Mouse (Mus musculus) liver, embryonic 14.5 days (tissue): Measurements from ENCODE around the gene Radil. TPM values are rescaled to one million over a fixed set of nuclear protein-coding genes. Genes with fewer than 3 reads are reported as not detected.
A peak's percentile ranks its signal among the peaks of the same experiment; 100 is the strongest.

Experiments used
- ATAC-seq: fragments of 200-750 bp; cut with Nextera tagmentation; 2 replicates; pipeline ENCODE4 v1.8.0; 2017; ENCODE audit warnings: moderate number of reproducible peaks, mild to moderate bottlenecking, moderate library complexity; ENCODE audit not compliant: insufficient read depth
- DNase-seq, 3 experiments: peaks; one replicate each; pipeline ENCODE4 v3.0.0-alpha.2; 2012 to 2013; ENCODE audit warnings: low read depth in 3 of 3, low spot score in 3 of 3
- H3K27ac ChIP-seq: fragments of 300-500 bp; sonication (generic); 2 replicates; pipeline ENCODE4 v1.5.1; 2014; ENCODE audit warnings: moderate library complexity, mild to moderate bottlenecking, control low read depth, inconsistent platforms
- H3K27me3 ChIP-seq: fragments of 300-500 bp; sonication (generic); 2 replicates; pipeline ENCODE4 v1.6.1; 2014; ENCODE audit warnings: mild to moderate bottlenecking, low read length, moderate library complexity; ENCODE audit not compliant: control insufficient read depth, insufficient read depth
- H3K36me3 ChIP-seq: fragments of 300-500 bp; sonication (generic); replicated peaks from 2 replicates; pipeline ENCODE4 v1.6.1; 2014; ENCODE audit warnings: low read depth; ENCODE audit not compliant: control insufficient read depth, insufficient read depth
- H3K4me1 ChIP-seq, 2 experiments: fragments of 200-500 bp in 1 of 2; fragments of 300-500 bp in 1 of 2; sonication (generic) in 1 of 2; replicated peaks; 2 replicates each; pipeline ENCODE4 v1.6.1; 2012 to 2014; ENCODE audit warnings: antibody characterized with exemption in 1 of 2, inconsistent platforms in 1 of 2, low read length in 1 of 2; ENCODE audit not compliant: control insufficient read depth in 2 of 2, insufficient read depth in 2 of 2
- H3K4me2 ChIP-seq: fragments of 300-500 bp; sonication (generic); 2 replicates; pipeline ENCODE4 v1.6.1; 2014; ENCODE audit warnings: low read depth, mild to moderate bottlenecking, control low read depth, moderate library complexity
- H3K4me3 ChIP-seq, 2 experiments: fragments of 200-500 bp in 1 of 2; fragments of 300-500 bp in 1 of 2; sonication (generic) in 1 of 2; 2 replicates each; pipeline ENCODE4 v1.5.1; 2012 to 2014; ENCODE audit warnings: low read depth in 2 of 2, low read length in 2 of 2, mild to moderate bottlenecking in 2 of 2, control low read depth in 1 of 2, inconsistent platforms in 1 of 2, moderate library complexity in 1 of 2; ENCODE audit not compliant: insufficient read depth in 1 of 2
- H3K9ac ChIP-seq: fragments of 300-500 bp; sonication (generic); replicated peaks from 2 replicates; pipeline ENCODE4 v1.6.1; 2014; ENCODE audit warnings: mild to moderate bottlenecking, control low read depth, moderate library complexity
- H3K9me3 ChIP-seq: fragments of 300-500 bp; sonication (generic); 2 replicates; pipeline ENCODE4 v1.6.1; 2016; ENCODE audit warnings: low read length, mixed read lengths; ENCODE audit not compliant: control insufficient read depth
- CTCF ChIP-seq: IDR thresholded peaks from 2 replicates; pipeline ENCODE4 v1.5.1; 2016; ENCODE audit warnings: antibody characterized with exemption, low read depth, control low read depth
- EP300 ChIP-seq: IDR thresholded peaks from 2 replicates; pipeline ENCODE4 v1.6.1; 2016; ENCODE audit warnings: antibody characterized with exemption, low read depth
- WGBS: fragments of 180-500 bp; shearing (Covaris S2); extraction: QIAGEN DNeasy Blood & Tissue Kit; methylation state at CpG from one replicate; pipeline ENCODE4 v1.1.7; 2014; ENCODE audit not compliant: insufficient replicate concordance; 5-methylcytosine and 5-hydroxymethylcytosine counted together
- polyA plus RNA-seq, 2 experiments: library from polyadenylated mRNA; depleted of rRNA in 1 of 2; stranded (reverse) in 1 of 2; unstranded in 1 of 2; fragments of >200 nt; fragmentation: Nextera tagmentation in 1 of 2; extraction: Ambion mirVana in 1 of 2; gene quantifications; 2 replicates each; pipeline versions ENCODE4 v1.2.1 to v1.2.3; 2012 to 2014

Radil gene
- polyA plus RNA-seq, 2 experiments = 0.03 to 0.05 TPM

DNA sequence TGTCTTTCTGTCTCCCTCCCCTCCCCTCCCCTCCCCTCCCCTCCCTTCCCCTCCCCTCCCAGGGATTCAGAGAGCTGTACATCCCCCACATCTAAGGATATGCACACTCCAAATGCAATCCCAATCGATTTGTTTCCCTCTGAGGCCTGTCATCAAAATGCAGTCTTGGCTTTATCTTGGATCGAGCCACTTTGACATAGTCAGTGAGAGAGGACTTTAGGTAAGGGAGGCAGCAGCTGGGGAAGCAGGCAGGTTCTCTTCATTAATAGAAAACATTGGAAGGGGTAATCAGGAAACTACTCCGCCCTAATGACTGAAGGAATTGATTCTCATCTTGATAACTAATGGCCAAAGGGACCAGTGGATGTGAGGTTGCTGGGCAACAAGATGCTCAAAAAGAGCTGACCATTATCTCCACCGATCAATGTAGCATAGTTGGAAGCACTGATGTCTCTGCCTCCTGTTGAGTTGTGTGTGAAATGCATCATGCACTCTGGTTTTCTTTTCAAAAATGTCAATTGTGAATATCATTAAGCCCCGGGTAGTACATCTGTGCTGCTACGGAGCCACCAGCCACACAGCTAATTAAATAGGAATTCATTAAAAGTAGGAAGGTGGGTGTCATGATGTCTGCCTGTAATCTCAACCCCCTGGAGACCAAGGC is 40.2 kb upstream of the Radil start:
- H3K9ac ChIP-seq = no peak overlapping the region

DNA sequence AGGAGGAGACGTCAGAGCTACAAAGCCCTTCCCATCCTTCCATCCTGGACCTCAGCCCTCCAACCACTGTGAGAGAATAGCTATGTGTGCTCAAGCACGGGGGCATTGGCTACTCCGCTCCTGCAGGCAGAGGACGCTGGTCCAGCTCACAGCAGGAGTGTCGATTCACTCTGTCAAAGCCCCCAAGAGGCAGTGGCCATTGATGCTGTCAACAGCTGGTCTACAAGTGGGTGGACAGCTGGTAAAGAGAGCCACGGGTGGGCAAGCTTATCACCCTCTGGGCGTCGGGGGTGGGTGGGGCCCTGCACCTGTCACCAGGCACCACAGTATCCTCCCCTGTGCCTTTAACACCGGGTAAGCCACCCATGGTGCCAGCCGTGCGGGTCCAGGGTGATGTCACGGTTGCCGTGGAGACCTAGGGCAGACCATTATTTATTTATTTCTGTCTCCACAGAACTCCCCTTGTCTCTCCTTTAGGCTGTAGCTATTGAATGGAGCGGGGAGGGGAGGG is 32.8 kb upstream of the Radil start:
- Histone ChIP-seq H3K4me3 (no peak overlapping the region), H3K27ac (no peak overlapping the region), H3K27me3 (no peaks in the 10 kb centered on the region), H3K9ac (no peak overlapping the region), H3K9me3 (no peaks in the 10 kb centered on the region), H3K4me2 (no peak overlapping the region), H3K4me1 (peaks cover 0 to 2% of the 10 kb centered on the region in 2 experiments; a peak in 2 of 4 replicates), H3K36me3 (no peaks in the 10 kb centered on the region)
- DNase-seq = no peak
- no peak for ATAC-seq
- TF ChIP-seq CTCF = no peak
- no peak for TF ChIP-seq EP300
- WGBS = 64% methylated on average over 14 of the region's 14 CpGs

More for the DNA sequence above, 40.2 kb upstream of the Radil start:
- DNase-seq (no peak), ATAC-seq (no peak)
- no peaks in the 10 kb centered on the region for H3K36me3 ChIP-seq
- no peak for TF ChIP-seq EP300
- TF ChIP-seq CTCF = no peak
- no peak overlapping the region for H3K27ac ChIP-seq
- no peaks in the 10 kb centered on the region for H3K9me3 ChIP-seq
- no peak overlapping the region for H3K4me2 ChIP-seq
- H3K4me1 ChIP-seq = peaks cover 0 to 4% of the 10 kb centered on the region in 2 experiments; a peak in 2 of 4 replicates
- H3K27me3 ChIP-seq = no peaks in the 10 kb centered on the region
- WGBS = 68% methylated on average over 6 of the region's 6 CpGs
- no peak overlapping the region for H3K4me3 ChIP-seq

DNA sequence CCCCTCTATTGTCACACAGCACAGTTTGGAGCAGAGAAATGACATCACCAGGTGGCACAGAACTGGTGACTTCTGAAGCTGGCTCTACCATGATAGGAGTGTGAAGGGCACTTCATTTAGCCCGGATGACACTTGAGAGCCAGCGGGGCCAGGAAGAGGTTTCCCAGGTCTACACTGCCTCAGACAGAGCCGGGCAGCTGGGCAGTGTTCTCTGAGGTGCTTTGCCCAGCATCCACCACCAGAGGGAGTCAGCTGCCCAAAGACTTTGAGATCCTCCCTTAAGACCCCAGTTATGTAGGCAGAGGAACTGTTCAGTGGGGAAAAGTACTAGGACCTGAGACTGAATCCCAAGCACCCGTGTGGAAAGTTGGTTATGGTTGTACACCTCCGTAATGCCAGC is 30.6 kb upstream of the Radil start:
- 10% methylated on average over 5 of the region's 5 CpGs for WGBS
- no peak overlapping the region for H3K4me2 ChIP-seq
- no peaks in the 10 kb centered on the region for H3K4me1 ChIP-seq
- no peak overlapping the region for H3K9ac ChIP-seq
- TF ChIP-seq EP300 (no peak), CTCF (peak; percentile 85)
- DNase-seq (peak in 2 of 3 experiments; percentile 18 to 23), ATAC-seq (no peak)
- no peaks in the 10 kb centered on the region for H3K27me3 ChIP-seq
- no peak overlapping the region for H3K4me3 ChIP-seq
- H3K36me3 ChIP-seq = no peaks in the 10 kb centered on the region
- no peaks in the 10 kb centered on the region for H3K9me3 ChIP-seq
- H3K27ac ChIP-seq = no peak overlapping the region

DNA sequence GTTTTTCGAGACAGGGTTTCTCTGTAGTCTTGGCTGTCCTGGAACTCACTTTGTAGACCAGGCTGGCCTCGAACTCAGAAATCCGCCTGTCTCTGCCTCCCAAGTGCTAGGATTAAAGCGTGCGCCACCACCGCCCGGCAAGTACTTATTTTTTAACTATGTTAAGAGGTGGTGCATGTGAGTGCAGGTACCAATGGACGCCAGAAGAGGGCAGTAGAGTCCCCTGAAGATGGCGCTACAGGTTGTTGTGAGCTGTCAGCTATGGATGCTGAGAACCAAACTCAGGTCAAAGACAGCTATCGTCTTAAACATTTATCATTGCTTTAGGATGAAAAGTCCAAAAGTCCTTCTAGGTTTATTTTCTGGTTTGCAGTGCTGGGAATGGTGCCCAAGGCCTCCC is 27.3 kb upstream of the Radil start:
- H3K4me1 ChIP-seq = no peaks in the 10 kb centered on the region
- no peak overlapping the region for H3K4me2 ChIP-seq
- no peak overlapping the region for H3K27ac ChIP-seq
- H3K36me3 ChIP-seq = no peaks in the 10 kb centered on the region
- H3K9ac ChIP-seq = no peak overlapping the region
- H3K9me3 ChIP-seq = no peaks in the 10 kb centered on the region
- ATAC-seq = no peak
- 72% methylated on average over 10 of the region's 10 CpGs for WGBS
- H3K27me3 ChIP-seq = no peaks in the 10 kb centered on the region
- H3K4me3 ChIP-seq = no peak overlapping the region
- DNase-seq = no peak
- TF ChIP-seq CTCF (peak; percentile 56), EP300 (no peak)

DNA sequence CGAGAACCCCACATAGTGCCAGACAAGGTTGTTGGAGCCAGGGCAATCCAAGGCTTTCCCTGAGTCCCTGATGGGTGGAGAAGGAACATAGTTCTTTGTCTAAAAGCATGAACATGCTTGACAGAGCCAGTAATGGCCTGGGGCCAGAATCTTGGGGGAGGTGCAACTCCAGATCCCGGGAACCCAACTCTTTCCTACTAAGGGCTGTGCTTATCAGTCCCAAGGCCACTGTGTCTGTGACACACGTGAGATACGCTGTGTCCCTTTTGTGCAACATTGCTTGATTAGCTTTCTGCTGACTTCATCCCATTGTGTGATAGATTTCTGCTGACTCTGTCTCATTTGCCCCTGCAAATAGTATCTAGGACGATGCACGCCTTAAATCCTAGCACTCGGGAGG is 25.9 kb upstream of the Radil start:
- H3K27me3 ChIP-seq = no peaks in the 10 kb centered on the region
- H3K4me2 ChIP-seq = no peak overlapping the region
- no peak overlapping the region for H3K9ac ChIP-seq
- H3K36me3 ChIP-seq = no peaks in the 10 kb centered on the region
- DNase-seq = no peak
- TF ChIP-seq CTCF (no peak), EP300 (no peak)
- H3K4me1 ChIP-seq = no peaks in the 10 kb centered on the region
- 62% methylated on average over 7 of the region's 7 CpGs for WGBS
- no peak overlapping the region for H3K27ac ChIP-seq
- no peak for ATAC-seq
- H3K9me3 ChIP-seq = no peaks in the 10 kb centered on the region
- no peak overlapping the region for H3K4me3 ChIP-seq
